Mouse (Mus musculus) brain, embryonic 14.5 days (tissue): Measurements from ENCODE around the gene Gm17324. TPM values are rescaled to one million over a fixed set of nuclear protein-coding genes. Genes with fewer than 3 reads are reported as not detected.

Source experiments
- DNase-seq: peaks from one replicate; pipeline ENCODE4 v3.0.0-alpha.2; 2011; ENCODE audit warnings: low read depth
- CTCF ChIP-seq: fragments of 200-500 bp; IDR thresholded peaks from 2 replicates; pipeline ENCODE4 v1.5.1; 2012; ENCODE audit warnings: inconsistent platforms, mild to moderate bottlenecking, moderate library complexity, borderline replicate concordance; ENCODE audit not compliant: insufficient read depth, insufficient read length; ENCODE audit errors: extremely low read depth
- POLR2A ChIP-seq: fragments of 200-500 bp; IDR thresholded peaks from 2 replicates; pipeline ENCODE4 v1.6.1; 2012; ENCODE audit warnings: mild to moderate bottlenecking, inconsistent platforms, borderline replicate concordance; ENCODE audit not compliant: poor library complexity, insufficient read depth, insufficient read length, severe bottlenecking; ENCODE audit errors: extremely low read depth
- polyA plus RNA-seq: library from polyadenylated mRNA; depleted of rRNA; stranded (reverse); fragments of >200 nt; gene quantifications from 2 replicates; pipeline ENCODE4 v1.2.3, GENCODE M21; 2012; rRNA removed

Gm17324 gene
- polyA plus RNA-seq, 1 experiment = 0.55 TPM

GRCm38 (mm10) chr9:78447606-78447972 is 997 bp downstream of the Gm17324 start:
- no peak for DNase-seq
- no peak for TF ChIP-seq POLR2A
- no peak for TF ChIP-seq CTCF

DNA sequence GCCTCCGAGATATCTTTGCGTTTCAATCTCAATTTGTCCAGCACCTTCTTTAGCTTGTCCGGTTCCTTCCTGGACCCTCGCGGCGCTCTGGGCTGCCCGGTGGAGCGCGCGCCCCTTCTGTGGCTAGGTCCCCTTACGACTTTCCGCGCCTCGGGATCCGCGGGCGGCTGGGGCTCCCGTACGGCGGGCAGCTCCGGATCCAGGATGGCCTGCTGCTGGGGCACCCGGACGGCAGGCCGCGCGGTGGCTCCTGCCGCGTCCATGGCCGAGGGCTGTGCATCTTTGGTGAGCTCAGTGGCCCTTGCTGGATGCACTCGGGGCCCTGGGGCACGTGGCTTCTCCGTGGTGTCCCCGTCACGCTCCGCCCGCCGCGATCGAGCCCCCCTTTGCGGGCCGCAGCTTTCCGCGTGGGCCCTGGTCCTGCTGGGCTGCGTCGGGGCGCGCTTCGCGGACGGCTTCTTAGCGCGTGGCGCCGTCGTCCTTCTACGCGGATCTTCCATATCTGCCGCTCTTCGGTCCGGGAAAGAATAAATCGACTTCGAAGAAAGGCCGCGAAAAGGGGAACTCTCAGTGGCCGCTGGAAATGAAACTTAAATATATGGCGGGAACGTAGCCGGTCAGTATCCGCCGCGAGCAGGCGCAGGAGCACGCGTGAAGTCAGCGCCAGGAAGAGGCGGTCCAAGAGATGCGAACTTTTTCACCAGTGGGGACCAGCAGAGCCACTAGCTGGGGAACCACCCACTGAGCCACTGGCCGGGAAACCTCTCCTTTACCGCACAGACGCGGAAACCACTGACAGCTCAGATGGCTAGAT is 5.8 kb downstream of the Gm17324 start, which contains the start of gene Cgas:
Cgas (minus strand) TSS at position 659 of the 814 bp plus-strand sequence.
- peak; percentile 45 for DNase-seq
- TF ChIP-seq POLR2A = no peak
- no peak for TF ChIP-seq CTCF

DNA sequence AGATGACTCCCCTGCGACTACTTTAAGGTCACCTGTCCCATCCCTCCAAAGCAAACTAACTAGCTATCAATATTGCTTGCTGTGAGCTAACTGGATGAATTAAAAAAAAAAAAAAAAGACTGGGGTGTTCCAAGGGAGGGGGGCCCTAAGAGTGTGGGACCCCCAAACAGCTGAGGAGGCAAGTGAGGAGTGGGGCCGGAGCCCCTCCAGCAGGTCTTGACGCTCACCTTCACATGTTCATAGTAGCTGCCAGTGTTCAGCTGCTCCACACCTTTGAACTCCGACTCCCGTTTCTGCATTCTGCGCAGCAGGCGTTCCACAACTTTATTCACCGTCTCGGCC is 6.4 kb downstream of the Gm17324 start:
- DNase-seq = no peak
- TF ChIP-seq POLR2A = no peak
- no peak for TF ChIP-seq CTCF

- TF ChIP-seq CTCF (no peak), POLR2A (no peak)
- DNase-seq = no peak
Measured at GRCm38 (mm10) chr9:78439426-78439825, 9.2 kb downstream of the Gm17324 start.

- TF ChIP-seq POLR2A (no peak), CTCF (no peak)
- no peak for DNase-seq
Measured at GRCm38 (mm10) chr9:78432471-78432870, 16.1 kb downstream of the Gm17324 start.

GRCm38 (mm10) chr9:78430486-78430885 is 18.1 kb downstream of the Gm17324 start:
- TF ChIP-seq POLR2A = no peak
- no peak for TF ChIP-seq CTCF
- DNase-seq = no peak

DNA sequence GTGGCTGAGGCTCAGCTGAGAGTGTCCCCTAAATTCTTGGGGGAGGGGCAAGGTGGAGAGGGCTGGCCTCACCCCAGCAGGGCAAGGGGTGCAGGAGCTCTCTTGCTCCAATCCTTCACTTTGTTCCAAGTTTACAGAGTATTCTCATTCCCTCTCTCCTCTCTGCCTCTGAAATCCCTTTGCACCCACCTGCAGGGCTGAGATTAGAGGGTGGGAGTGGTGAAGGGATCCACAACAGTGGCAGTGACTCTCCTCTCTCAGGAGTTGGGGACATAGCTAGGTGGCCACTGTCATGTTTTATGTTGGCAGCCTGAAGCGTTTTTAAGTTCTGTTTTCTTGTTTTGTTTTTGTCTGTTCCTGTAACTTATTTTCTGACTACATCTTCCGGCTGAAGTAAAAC is 19.0 kb downstream of the Gm17324 start:
- no peak for DNase-seq
- no peak for TF ChIP-seq POLR2A
- no peak for TF ChIP-seq CTCF

- DNase-seq = no peak
- TF ChIP-seq POLR2A = no peak
- no peak for TF ChIP-seq CTCF
Measured at GRCm38 (mm10) chr9:78428870-78429432, 19.6 kb downstream of the Gm17324 start.

DNA sequence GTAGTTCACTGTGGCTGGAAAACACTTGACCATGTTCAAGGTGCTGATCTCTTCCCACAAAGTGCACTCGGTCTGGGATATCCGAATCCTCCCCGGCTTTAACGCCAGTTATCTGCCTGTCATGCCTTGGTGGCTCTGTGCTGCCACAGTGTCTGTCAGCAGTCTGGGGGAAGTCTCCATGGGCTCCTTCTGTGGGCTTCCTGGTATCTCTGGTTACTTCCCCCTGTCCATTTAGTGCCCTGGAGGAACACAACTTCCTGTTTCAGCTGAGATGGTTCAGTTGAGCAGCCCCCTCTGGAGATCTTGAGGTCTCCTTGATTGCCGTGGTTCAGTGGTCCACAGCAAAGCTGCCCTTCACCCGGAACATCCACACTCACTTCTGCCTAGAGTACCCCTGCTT is 20.4 kb downstream of the Gm17324 start:
- DNase-seq = no peak
- TF ChIP-seq CTCF (no peak), POLR2A (no peak)

GRCm38 (mm10) chr9:78427362-78427781 is 21.2 kb downstream of the Gm17324 start:
- peak; percentile 7 for DNase-seq
- no peak for TF ChIP-seq CTCF
- TF ChIP-seq POLR2A = no peak

DNA sequence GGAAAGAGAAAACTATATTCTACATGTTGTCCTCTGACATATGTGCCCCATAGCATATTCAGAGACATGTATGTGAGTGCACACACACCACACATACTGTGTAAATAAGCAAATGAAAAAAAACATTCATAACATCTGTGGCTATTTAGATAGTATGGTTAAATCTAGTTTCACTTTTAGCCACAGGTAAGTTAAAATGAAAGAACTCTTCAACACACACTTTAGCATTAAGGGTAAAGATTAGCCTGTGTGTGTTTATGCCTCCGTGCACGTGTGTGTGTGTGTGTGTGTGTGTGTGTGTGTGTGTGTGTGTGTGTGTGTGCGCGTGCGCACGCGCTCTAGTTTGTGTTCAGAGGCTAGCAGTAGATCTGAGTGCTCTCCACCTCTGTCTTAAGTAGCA is 47.0 kb downstream of the Gm17324 start:
- no peak for TF ChIP-seq POLR2A
- no peak for TF ChIP-seq CTCF
- DNase-seq = no peak

GRCm38 (mm10) chr9:78400570-78400969 is 48.0 kb downstream of the Gm17324 start:
- no peak for TF ChIP-seq POLR2A
- no peak for TF ChIP-seq CTCF
- DNase-seq = no peak

Other genes starting within 250 kb of the Gm17324 start
- 0.19 TPM in 1 of 2 replicates, not detected in the other for gene Gsta1, start 218.1 kb downstream of the Gm17324 start, polyA plus RNA-seq
- not detected in 2 replicates for gene Gm3776, start 191.7 kb downstream of the Gm17324 start, polyA plus RNA-seq
- not detected in 2 replicates for gene Gm10639, start 158.9 kb downstream of the Gm17324 start, polyA plus RNA-seq
- not detected in 2 replicates for gene Omt2a, start 134.0 kb downstream of the Gm17324 start, polyA plus RNA-seq
- not detected in 2 replicates for gene Omt2b, start 121.2 kb downstream of the Gm17324 start, polyA plus RNA-seq
- 0.20 TPM in 1 of 2 replicates, not detected in the other for gene Gsta2, start 93.0 kb downstream of the Gm17324 start, polyA plus RNA-seq
- gene Dppa5a, start 80.6 kb downstream of the Gm17324 start, polyA plus RNA-seq = 4.1 and 4.5 TPM in 2 replicates
- 3.9 TPM in 2 replicates for gene Ooep, start 70.1 kb downstream of the Gm17324 start, polyA plus RNA-seq
- gene Ddx43, start 53.0 kb downstream of the Gm17324 start, polyA plus RNA-seq = 0.27 and 0.42 TPM in 2 replicates
- gene Cgas, start 5.5 kb downstream of the Gm17324 start, polyA plus RNA-seq = 0.67 and 0.97 TPM in 2 replicates
- gene Mto1, start 578 bp downstream of the Gm17324 start, polyA plus RNA-seq = 23.8 and 25.0 TPM in 2 replicates
- 6,510 and 8,462 TPM in 2 replicates for gene Eef1a1, start 40.4 kb upstream of the Gm17324 start, polyA plus RNA-seq
- gene Slc17a5, start 139.3 kb upstream of the Gm17324 start, polyA plus RNA-seq = 9.3 and 11.5 TPM in 2 replicates
- 1.3 and 2.0 TPM in 2 replicates for gene Cd109, start 166.8 kb upstream of the Gm17324 start, polyA plus RNA-seq